Mouse (Mus musculus) right cerebral cortex, postnatal 36 days (tissue): ENCODE results near the gene Fam161a.

Experiments
- DNase-seq, 2 experiments: peaks; one replicate each; pipeline ENCODE4 v3.0.0; 2022; ENCODE audit warnings: low spot score in 2 of 2, mixed read lengths in 1 of 2

The Fam161a gene

GRCm38 (mm10) chr11:23007481-23008180, at the start of gene Fam161a:
Fam161a (plus strand) TSS chr11:23007531.
- peak; percentile 75 to 86 for DNase-seq

DNA sequence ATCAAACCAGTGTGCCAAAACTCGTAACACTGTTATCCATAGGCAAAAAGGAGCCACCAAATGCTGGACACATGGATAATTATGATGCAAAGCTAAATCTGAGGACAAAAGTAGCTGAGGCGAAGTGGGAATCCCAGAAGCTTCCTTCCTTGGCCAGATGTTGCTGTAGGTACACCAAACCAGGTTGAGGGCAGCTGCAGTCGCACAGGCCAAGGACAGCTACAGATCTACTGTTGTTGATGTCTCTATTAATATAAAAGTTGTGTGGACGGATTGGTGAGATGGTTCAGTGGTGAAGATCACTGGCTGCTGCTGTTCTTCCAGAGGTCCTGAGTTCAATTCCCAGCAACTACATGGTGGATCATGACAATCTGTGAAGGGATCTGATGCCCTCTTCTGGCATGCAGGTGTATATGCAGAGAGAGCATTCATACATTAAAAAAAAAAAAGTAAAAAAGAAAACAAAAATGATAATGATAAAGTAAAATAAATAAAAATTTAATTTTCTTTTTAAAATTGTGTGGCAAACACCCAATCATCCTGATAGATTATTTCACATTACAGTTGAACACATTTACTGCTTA, 49.4 kb upstream of the Fam161a start:
- DNase-seq: no peak

- no peak for DNase-seq
Measured at GRCm38 (mm10) chr11:22962101-22962500, 45.2 kb upstream of the Fam161a start.

GRCm38 (mm10) chr11:22964401-22964800, 42.9 kb upstream of the Fam161a start:
- no peak for DNase-seq

DNA sequence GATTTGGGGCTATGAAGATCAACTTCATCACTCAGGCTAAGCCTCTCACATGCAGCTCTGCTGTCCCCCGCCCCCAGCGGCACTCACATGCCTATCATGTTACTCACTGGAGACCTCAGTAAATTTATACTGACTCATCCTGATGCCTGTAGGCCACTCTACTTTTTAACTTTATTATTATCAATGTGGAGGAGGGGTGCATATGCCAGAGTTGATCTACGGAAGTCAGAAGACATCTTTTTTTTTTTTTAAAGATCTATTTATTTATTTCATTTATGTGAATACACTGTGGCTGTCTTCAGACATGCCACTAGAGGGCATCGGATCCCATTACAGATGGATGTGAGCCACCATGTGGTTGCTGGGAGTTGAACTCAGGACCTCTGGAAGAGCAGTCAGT, 41.8 kb upstream of the Fam161a start:
- no peak for DNase-seq

DNA sequence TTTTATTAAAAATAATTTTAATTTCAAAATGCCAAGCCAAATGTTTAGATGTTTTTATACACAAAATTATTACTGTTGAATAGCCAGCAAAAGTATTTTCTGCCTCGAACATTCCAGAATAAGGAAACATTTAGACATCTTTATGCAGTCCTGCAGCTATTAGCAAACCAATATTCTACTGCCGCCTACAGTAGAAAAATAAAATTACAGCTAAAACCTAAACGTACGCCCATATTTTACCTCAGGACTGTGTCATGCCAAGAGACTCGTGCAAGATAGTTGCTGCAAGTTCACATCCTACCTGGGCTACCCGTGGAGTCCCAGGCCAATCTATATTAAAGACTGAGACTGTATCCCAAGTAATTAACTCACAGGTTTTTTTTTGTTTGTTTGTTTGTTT, 37.8 kb upstream of the Fam161a start:
- DNase-seq: no peak

GRCm38 (mm10) chr11:22970546-22970945, 36.8 kb upstream of the Fam161a start:
- DNase-seq: no peak

GRCm38 (mm10) chr11:22971835-22972709, 35.3 kb upstream of the Fam161a start, which contains the start of gene Zrsr1:
Zrsr1 (plus strand) TSS chr11:22972005.
- DNase-seq: peak; percentile 62 to 79

- DNase-seq: peak; percentile 76 to 81
Measured at GRCm38 (mm10) chr11:22972746-22973526, 34.4 kb upstream of the Fam161a start.

DNA sequence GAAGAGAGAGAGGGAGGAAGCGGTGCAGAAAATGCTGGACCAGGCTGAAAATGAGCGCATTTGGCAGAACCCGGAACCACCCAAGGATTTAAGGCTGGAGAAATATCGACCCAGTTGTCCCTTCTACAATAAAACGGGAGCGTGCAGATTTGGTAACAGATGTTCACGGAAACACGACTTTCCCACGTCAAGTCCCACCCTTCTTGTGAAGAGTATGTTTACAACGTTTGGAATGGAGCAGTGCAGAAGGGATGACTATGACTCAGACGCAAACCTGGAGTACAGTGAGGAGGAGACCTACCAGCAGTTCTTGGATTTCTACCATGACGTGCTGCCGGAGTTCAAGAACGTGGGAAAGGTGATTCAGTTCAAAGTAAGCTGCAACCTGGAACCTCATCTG, 33.7 kb upstream of the Fam161a start:
- DNase-seq: no peak

GRCm38 (mm10) chr11:22978215-22978614, 29.1 kb upstream of the Fam161a start:
- no peak for DNase-seq

DNA sequence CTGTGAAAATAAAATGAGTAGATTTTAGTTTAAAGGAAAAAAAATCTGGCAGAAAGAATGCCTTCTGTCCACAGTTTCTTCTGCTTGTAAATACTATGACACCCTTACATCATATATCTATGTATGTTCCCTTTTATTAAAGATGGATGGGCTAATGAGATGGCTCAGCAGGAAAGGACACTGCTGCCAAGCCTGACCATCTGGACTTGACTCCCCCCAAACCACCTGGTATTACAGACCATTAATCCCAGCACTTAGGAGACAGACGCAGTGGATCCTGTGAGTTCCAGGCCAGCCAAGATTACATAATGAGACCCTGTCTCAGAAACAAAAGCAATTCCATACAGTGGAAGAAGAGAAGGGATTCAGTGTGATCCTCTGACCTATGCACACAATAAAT, 28.6 kb upstream of the Fam161a start:
- DNase-seq: no peak

DNA sequence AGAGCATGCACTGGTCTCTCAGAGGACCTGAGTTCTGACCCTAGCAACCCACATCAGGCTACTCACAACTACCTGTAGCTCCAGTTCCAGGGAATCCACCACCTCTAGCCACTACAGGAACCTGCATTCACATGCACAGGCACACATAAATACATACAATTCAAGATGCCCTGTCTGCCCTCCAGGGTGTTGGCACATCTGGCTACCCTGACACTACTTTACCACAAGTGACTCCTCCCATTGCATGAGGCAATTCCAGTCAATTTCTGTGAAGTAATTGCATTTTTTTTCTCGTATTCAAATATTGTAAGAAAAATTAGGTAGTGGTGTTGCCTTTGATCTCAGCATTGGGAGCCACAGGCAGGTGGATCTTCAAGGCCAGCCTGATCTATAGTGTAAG, 28.1 kb upstream of the Fam161a start:
- DNase-seq: no peak

GRCm38 (mm10) chr11:22981041-22981440, 26.3 kb upstream of the Fam161a start:
- no peak for DNase-seq

DNA sequence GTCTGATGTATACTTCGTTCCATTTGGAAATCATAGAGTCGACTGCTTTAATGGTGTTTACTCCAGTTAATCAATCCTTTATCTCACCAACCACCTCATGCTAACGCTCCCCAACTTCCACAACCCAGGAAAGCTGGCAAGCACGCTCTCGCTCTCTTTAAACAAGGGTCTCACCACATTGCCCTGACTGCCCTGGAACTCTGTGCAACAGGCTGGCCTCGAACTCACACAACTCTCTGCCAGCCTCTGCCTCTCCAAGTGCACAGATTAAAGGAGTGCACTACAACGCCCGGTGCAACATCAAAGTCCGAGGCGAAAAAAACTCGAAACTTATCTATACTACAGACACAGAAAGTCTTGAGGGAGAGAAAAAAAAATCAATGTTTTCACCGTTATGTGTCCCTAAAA, 25.8 kb upstream of the Fam161a start:
- DNase-seq: no peak

- DNase-seq: peak; percentile 89 to 91
Measured at GRCm38 (mm10) chr11:22981984-22982757, 25.2 kb upstream of the Fam161a start, which contains the start of the genes Gm28048 and Commd1. Gm28048 (minus strand) TSS chr11:22982090. Commd1 (minus strand) TSS chr11:22982382.

DNA sequence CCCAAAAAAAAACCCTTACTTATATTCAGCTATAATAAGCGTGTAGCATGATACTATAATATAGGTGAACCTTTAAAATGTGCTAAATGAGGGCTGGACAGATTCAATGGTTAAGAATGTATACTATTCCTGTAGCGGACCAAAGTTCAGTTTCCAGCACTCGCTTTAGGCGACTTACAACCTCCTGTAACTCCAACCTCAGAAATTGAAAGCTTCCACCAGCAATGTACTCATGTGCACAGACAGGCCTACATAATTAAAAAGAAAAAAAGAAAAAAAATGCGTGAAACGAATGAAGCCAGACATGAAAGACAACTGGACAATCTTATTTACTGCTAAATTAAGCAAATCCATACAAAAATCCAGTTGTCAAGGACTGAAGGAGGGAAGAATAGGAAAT, 24.5 kb upstream of the Fam161a start:
- DNase-seq: no peak

DNA sequence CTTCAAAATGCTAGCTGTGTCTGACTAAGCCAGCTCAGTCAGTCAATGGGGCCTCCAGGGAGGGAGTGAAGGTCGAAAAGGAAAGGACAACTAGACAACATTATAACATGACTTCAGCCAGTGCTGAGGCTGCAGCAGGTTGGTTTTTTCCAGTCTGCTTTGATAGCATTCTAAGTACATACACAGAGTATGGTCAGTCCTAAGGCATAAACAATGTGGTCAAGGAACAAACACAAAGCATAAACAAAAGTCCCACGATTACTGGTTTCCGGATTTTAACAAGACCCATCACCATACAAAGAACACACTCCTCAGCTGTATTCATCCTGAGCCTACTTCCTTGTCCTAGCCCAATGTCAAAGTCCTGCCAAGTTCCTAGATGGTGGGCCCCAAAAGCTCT, 21.8 kb upstream of the Fam161a start:
- no peak for DNase-seq

- DNase-seq: no peak
Measured at GRCm38 (mm10) chr11:22987357-22987756, 20.0 kb upstream of the Fam161a start.

DNA sequence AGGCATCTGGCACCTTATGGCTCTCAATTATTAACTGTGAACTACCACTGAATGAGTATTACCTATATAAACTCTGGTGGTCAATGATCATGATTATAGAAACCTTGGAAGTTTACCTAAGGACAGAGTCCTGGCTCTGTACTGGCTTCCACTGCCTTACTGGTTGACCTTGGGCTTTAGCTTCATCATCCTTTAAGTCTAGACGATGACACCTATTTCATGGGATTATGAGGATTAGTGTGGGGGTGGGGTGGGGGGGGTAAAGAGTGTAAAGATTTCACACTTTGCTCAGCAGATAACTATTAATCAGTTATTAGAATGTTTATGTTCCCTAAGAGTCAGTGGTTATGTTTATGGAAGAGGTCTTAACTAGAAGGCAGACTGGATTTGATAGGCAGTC, 17.5 kb upstream of the Fam161a start:
- no peak for DNase-seq
